Mouse (Mus musculus): ENCODE data around the gene Zfhx3.
A peak's percentile ranks its signal among the peaks of the same experiment; 100 is the strongest.

Zfhx3 gene

GRCm38 (mm10) chr8:108708833-108709387, 766.5 kb downstream of the Zfhx3 start:
- no peak for DNase-seq

GRCm38 (mm10) chr8:108709441-108709840, 767.0 kb downstream of the Zfhx3 start:
- no peak for DNase-seq

- no peak for DNase-seq
Observed at GRCm38 (mm10) chr8:108709928-108710606, 767.6 kb downstream of the Zfhx3 start.

- DNase-seq, result no peak
Observed at GRCm38 (mm10) chr8:108710607-108711489, 768.4 kb downstream of the Zfhx3 start.

- no peak for DNase-seq
Observed at GRCm38 (mm10) chr8:108711490-108711793, 769.0 kb downstream of the Zfhx3 start.

- no peak for DNase-seq
Observed at GRCm38 (mm10) chr8:108712001-108712411, 769.6 kb downstream of the Zfhx3 start.

GRCm38 (mm10) chr8:108712607-108713006, 770.2 kb downstream of the Zfhx3 start:
- no peak for DNase-seq

GRCm38 (mm10) chr8:108713346-108714142, 771.1 kb downstream of the Zfhx3 start:
- no peak for DNase-seq

- no peak for DNase-seq
Observed at GRCm38 (mm10) chr8:108714143-108714635, 771.7 kb downstream of the Zfhx3 start.

GRCm38 (mm10) chr8:108714636-108715415, 772.4 kb downstream of the Zfhx3 start:
- peak; percentile 76 for DNase-seq

GRCm38 (mm10) chr8:108715416-108715948, 773.0 kb downstream of the Zfhx3 start:
- peak; percentile 73 for DNase-seq

- no peak for DNase-seq
Observed at GRCm38 (mm10) chr8:108716291-108716811, 773.9 kb downstream of the Zfhx3 start.

- no peak for DNase-seq
Observed at GRCm38 (mm10) chr8:108717545-108717944, 775.1 kb downstream of the Zfhx3 start.

- DNase-seq, result peak; percentile 43
Observed at GRCm38 (mm10) chr8:108718031-108718430, 775.6 kb downstream of the Zfhx3 start.

- DNase-seq, result no peak
Observed at GRCm38 (mm10) chr8:108720840-108721239, 778.4 kb downstream of the Zfhx3 start.

- peak; percentile 86 for DNase-seq
Observed at GRCm38 (mm10) chr8:108722671-108723513, 780.4 kb downstream of the Zfhx3 start.

GRCm38 (mm10) chr8:108723636-108724035, 781.2 kb downstream of the Zfhx3 start:
- DNase-seq, result no peak

GRCm38 (mm10) chr8:108724818-108725506, 782.5 kb downstream of the Zfhx3 start:
- DNase-seq, result no peak

GRCm38 (mm10) chr8:108725631-108726030, 783.2 kb downstream of the Zfhx3 start:
- DNase-seq, result no peak
